Mouse (Mus musculus): ENCODE data around the gene Glb1. TPM values are rescaled to one million over a fixed set of nuclear protein-coding genes. Genes with fewer than 3 reads are reported as not detected.
"Not testable (repeated sequence)": the region's sequence is repeated elsewhere in the genome, so short reads cannot be mapped to it uniquely, and the experiment has no call there.

Gene Glb1
- polyA plus RNA-seq (2012; rRNA removed), result 22.2 and 23.0 TPM in 2 replicates

GRCm38 (mm10) chr9:114400949-114401684, at the start of gene Glb1, which contains the start of gene Tmppe:
TSS of gene Glb1 (plus strand) at chr9:114401076.
TSS of gene Tmppe (plus strand) at chr9:114401105.
- Histone ChIP-seq H3K27ac (ENCODE audit: insufficient read depth, low read length) (peak within 1 kb of the TSS; percentile 38; the same call in 1 of the 2 replicates), H3K4me1 (ENCODE audit: control insufficient read depth, insufficient read depth, low read length) (no peaks in the 10 kb centered on the region; the same call in 1 of the 2 replicates), H3K4me3 (replicated peaks; ENCODE audit: insufficient read depth, low read depth, low read length) (peak within 1 kb of the TSS; percentile 70), H3K27me3 (ENCODE audit: control insufficient read depth, insufficient read depth, low read length) (no peaks in the 10 kb centered on the region)
- peak; percentile 73 to 79 for DNase-seq
- WGBS, result under 1% methylated on average over 72 of the region's 73 CpGs
- no peak for TF ChIP-seq CTCF (IDR thresholded peaks at IDR 0.05; ENCODE audit: borderline replicate concordance, insufficient read depth, low read depth, low read length)
- 0 out of 2 replicates have a peak, but pooled peaks have one; percentile 26 for TF ChIP-seq POLR2A (IDR thresholded peaks at IDR 0.05; ENCODE audit: borderline replicate concordance, insufficient read depth, low read length)

GRCm38 (mm10) chr9:114367783-114368470, 32.9 kb upstream of the Glb1 start:
- DNase-seq, result peak; percentile 69 to 72
- Histone ChIP-seq H3K4me3 (replicated peaks; ENCODE audit: insufficient read depth, low read depth, low read length) (peak overlapping the region; percentile 53), H3K4me1 (ENCODE audit: control insufficient read depth, insufficient read depth, low read length) (no peaks in the 10 kb centered on the region), H3K27ac (ENCODE audit: insufficient read depth, low read length) (no peak overlapping the region), H3K27me3 (ENCODE audit: control insufficient read depth, insufficient read depth, low read length) (no peaks in the 10 kb centered on the region)
- TF ChIP-seq CTCF (IDR thresholded peaks at IDR 0.05; ENCODE audit: borderline replicate concordance, insufficient read depth, low read depth, low read length) (no peak), POLR2A (IDR thresholded peaks at IDR 0.05; ENCODE audit: borderline replicate concordance, insufficient read depth, low read length) (no peak)
- WGBS, result under 1% methylated on average over 48 of the region's 48 CpGs

DNA sequence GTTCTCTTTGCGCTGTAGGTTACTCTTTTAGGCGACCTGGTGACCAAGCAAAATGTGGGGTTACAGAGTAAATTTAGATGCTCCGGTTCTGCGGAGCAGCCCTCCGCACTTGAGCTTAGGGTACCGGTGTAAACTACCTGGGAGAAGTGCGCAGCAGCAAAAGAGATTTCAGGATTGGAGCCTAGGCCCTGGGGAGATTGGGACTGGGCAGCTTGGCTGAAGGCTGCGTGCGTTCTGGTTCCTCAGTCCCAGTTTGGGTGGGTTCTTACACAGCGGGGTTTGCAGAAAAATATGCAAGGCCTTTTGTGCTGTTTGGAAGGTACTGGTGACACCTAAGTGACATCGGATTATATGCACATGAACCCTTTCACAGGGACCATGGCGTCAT, 32.4 kb upstream of the Glb1 start:
- no peaks in the 10 kb centered on the region for H3K27me3 ChIP-seq (ENCODE audit: control insufficient read depth, insufficient read depth, low read length)
- no peaks in the 10 kb centered on the region for H3K4me1 ChIP-seq (ENCODE audit: control insufficient read depth, insufficient read depth, low read length)
- H3K27ac ChIP-seq (ENCODE audit: insufficient read depth, low read length), result no peak overlapping the region
- no peak for DNase-seq
- TF ChIP-seq CTCF (IDR thresholded peaks at IDR 0.05; ENCODE audit: borderline replicate concordance, insufficient read depth, low read depth, low read length) (no peak), POLR2A (IDR thresholded peaks at IDR 0.05; ENCODE audit: borderline replicate concordance, insufficient read depth, low read length) (no peak)
- 22% methylated on average over 12 of the region's 12 CpGs for WGBS
- peak overlapping the region; percentile 53 for H3K4me3 ChIP-seq (replicated peaks; ENCODE audit: insufficient read depth, low read depth, low read length)

DNA sequence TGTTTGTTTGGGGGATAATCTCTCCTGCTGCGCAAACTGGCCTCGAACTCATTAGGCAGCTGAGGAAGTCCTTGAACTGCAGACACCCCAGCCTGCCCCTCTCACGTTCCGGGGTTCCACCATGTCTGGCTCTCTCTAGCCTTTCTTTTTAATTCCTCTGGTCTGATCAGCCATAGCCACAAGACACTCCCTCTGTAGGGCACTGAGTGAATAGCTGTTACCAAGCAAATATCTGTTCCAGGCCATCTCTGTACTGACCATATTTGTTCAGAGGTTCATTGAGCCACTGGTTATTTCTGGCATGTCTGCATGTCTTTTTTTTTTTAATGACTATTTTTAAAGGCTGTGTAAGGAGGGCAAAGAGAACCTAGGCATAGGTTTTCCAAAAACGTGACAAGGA, 31.5 kb upstream of the Glb1 start:
- not testable (repeated sequence) for H3K4me3 ChIP-seq (replicated peaks; ENCODE audit: insufficient read depth, low read depth, low read length); H3K27ac ChIP-seq (ENCODE audit: insufficient read depth, low read length); H3K27me3 ChIP-seq (ENCODE audit: control insufficient read depth, insufficient read depth, low read length); H3K4me1 ChIP-seq (ENCODE audit: control insufficient read depth, insufficient read depth, low read length); DNase-seq
- 75% methylated on average over 5 of the region's 5 CpGs for WGBS

GRCm38 (mm10) chr9:114371717-114372116, 29.2 kb upstream of the Glb1 start:
- WGBS, result 23% methylated on average over 5 of the region's 5 CpGs
- not testable (repeated sequence) for H3K4me1 ChIP-seq (ENCODE audit: control insufficient read depth, insufficient read depth, low read length); H3K27ac ChIP-seq (ENCODE audit: insufficient read depth, low read length); H3K27me3 ChIP-seq (ENCODE audit: control insufficient read depth, insufficient read depth, low read length); DNase-seq; H3K4me3 ChIP-seq (replicated peaks; ENCODE audit: insufficient read depth, low read depth, low read length)

GRCm38 (mm10) chr9:114375276-114375962, 25.5 kb upstream of the Glb1 start:
- TF ChIP-seq POLR2A (IDR thresholded peaks at IDR 0.05; ENCODE audit: borderline replicate concordance, insufficient read depth, low read length) (no peak), CTCF (IDR thresholded peaks at IDR 0.05; ENCODE audit: borderline replicate concordance, insufficient read depth, low read depth, low read length) (no peak)
- no peaks in the 10 kb centered on the region for H3K27me3 ChIP-seq (ENCODE audit: control insufficient read depth, insufficient read depth, low read length)
- no peak for DNase-seq
- 90% methylated on average over 10 of the region's 10 CpGs for WGBS
- no peak overlapping the region for H3K4me3 ChIP-seq (replicated peaks; ENCODE audit: insufficient read depth, low read depth, low read length)
- H3K27ac ChIP-seq (ENCODE audit: insufficient read depth, low read length), result no peak overlapping the region
- H3K4me1 ChIP-seq (ENCODE audit: control insufficient read depth, insufficient read depth, low read length), result no peaks in the 10 kb centered on the region

- TF ChIP-seq POLR2A (IDR thresholded peaks at IDR 0.05; ENCODE audit: borderline replicate concordance, insufficient read depth, low read length) (no peak), CTCF (IDR thresholded peaks at IDR 0.05; ENCODE audit: borderline replicate concordance, insufficient read depth, low read depth, low read length) (no peak)
- 91% methylated on average over 10 of the region's 10 CpGs for WGBS
- Histone ChIP-seq H3K27ac (ENCODE audit: insufficient read depth, low read length) (no peak overlapping the region), H3K27me3 (ENCODE audit: control insufficient read depth, insufficient read depth, low read length) (no peaks in the 10 kb centered on the region), H3K4me3 (replicated peaks; ENCODE audit: insufficient read depth, low read depth, low read length) (no peak overlapping the region), H3K4me1 (ENCODE audit: control insufficient read depth, insufficient read depth, low read length) (no peaks in the 10 kb centered on the region)
- no peak for DNase-seq
These were observed 23.7 kb upstream of the Glb1 start for GRCm38 (mm10) chr9:114377168-114377567.

- DNase-seq, result no peak
- Histone ChIP-seq H3K4me3 (replicated peaks; ENCODE audit: insufficient read depth, low read depth, low read length) (no peak overlapping the region), H3K4me1 (ENCODE audit: control insufficient read depth, insufficient read depth, low read length) (no peaks in the 10 kb centered on the region), H3K27ac (ENCODE audit: insufficient read depth, low read length) (no peak overlapping the region), H3K27me3 (ENCODE audit: control insufficient read depth, insufficient read depth, low read length) (no peaks in the 10 kb centered on the region)
- 89% methylated on average over 12 of the region's 12 CpGs for WGBS
- TF ChIP-seq CTCF (IDR thresholded peaks at IDR 0.05; ENCODE audit: borderline replicate concordance, insufficient read depth, low read depth, low read length) (no peak), POLR2A (IDR thresholded peaks at IDR 0.05; ENCODE audit: borderline replicate concordance, insufficient read depth, low read length) (no peak)
These were observed 21.0 kb upstream of the Glb1 start for GRCm38 (mm10) chr9:114379871-114380270.
